Mouse (Mus musculus) splenic B cell, adult 2 months (primary cell): ENCODE data around the gene Usp54.

Source experiments
- DNase-seq: peaks from one replicate; pipeline ENCODE4 v3.0.0-alpha.2; 2011; ENCODE audit warnings: low read depth, low spot score
- H3K27me3 ChIP-seq: 2 replicates; pipeline ENCODE4 v1.6.1; 2012; ENCODE audit warnings: mild to moderate bottlenecking, low read length, moderate library complexity, mixed read lengths; ENCODE audit not compliant: control insufficient read depth, poor library complexity, insufficient read depth, severe bottlenecking
- H3K36me3 ChIP-seq: 2 replicates; pipeline ENCODE4 v1.6.1; 2012; ENCODE audit warnings: mild to moderate bottlenecking, low read length, moderate library complexity, mixed read lengths; ENCODE audit not compliant: control insufficient read depth, poor library complexity, insufficient read depth, severe bottlenecking

Gene Usp54

GRCm38 (mm10) chr14:20640644-20641437 is at the start of gene Usp54:
Gene Usp54 (minus strand): TSS chr14:20641063.
- Histone ChIP-seq H3K36me3 (no peaks in the 10 kb centered on the region; the same call in 1 of the 2 replicates), H3K27me3 (no peaks in the 10 kb centered on the region)
- peak; percentile 99 for DNase-seq

DNA sequence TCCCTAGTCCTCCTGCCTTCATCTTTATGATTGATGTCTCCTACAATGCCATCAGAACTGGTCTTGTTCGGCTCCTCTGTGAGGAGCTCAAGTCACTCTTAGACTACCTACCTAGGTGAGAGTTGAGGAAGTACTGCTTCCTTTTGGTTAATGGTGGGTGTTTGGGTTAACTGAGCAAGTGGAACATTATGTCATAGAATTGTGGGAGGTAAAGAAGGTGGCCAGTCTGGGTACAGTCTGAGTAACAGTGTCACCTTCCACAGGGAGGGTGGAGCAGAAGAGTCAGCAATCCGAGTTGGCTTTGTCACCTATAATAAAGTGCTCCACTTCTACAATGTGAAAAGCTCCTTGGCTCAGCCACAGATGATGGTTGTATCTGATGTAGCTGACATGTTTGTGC is 48.1 kb upstream of the Usp54 start:
- DNase-seq = peak; percentile 24
- Histone ChIP-seq H3K36me3 (peaks cover 27% of the 10 kb centered on the region), H3K27me3 (no peaks in the 10 kb centered on the region)

- Histone ChIP-seq H3K27me3 (no peaks in the 10 kb centered on the region), H3K36me3 (peaks cover 32% of the 10 kb centered on the region)
- DNase-seq = no peak
Measured at GRCm38 (mm10) chr14:20686576-20686975, 45.7 kb upstream of the Usp54 start.

- DNase-seq = peak; percentile 72
- no peaks in the 10 kb centered on the region for H3K27me3 ChIP-seq
- H3K36me3 ChIP-seq = peaks cover 34% of the 10 kb centered on the region
Measured at GRCm38 (mm10) chr14:20682498-20682897, 41.6 kb upstream of the Usp54 start.

DNA sequence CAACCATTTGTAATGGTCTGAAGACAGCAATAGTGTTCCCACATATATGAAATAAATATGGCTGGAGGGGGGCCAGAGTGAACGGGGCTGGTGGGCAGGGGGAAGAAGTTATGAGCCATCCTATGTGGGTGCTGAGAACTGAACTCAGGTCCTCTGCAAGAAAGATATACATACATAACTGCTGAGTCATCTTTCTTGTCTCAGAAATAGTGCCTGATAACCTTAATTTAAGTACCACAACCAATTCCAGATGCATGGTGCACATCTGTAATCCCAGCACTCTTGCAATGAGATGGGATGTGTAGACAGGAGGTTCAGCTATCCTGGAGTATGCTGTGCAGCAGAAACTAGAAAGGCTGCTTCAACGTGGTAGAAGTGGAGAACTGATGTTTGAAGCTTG is 40.9 kb upstream of the Usp54 start:
- Histone ChIP-seq H3K27me3 (no peaks in the 10 kb centered on the region), H3K36me3 (peaks cover 29% of the 10 kb centered on the region)
- no peak for DNase-seq

- no peaks in the 10 kb centered on the region for H3K27me3 ChIP-seq
- H3K36me3 ChIP-seq = peaks cover 16% of the 10 kb centered on the region
- no peak for DNase-seq
Measured at GRCm38 (mm10) chr14:20677906-20678305, 37.0 kb upstream of the Usp54 start.

- DNase-seq = peak; percentile 99
- peaks cover 2% of the 10 kb centered on the region for H3K36me3 ChIP-seq
- no peaks in the 10 kb centered on the region for H3K27me3 ChIP-seq
Measured at GRCm38 (mm10) chr14:20674064-20674833, 33.4 kb upstream of the Usp54 start, which contains the start of gene Sec24c. Gene Sec24c (plus strand): TSS chr14:20674308.

DNA sequence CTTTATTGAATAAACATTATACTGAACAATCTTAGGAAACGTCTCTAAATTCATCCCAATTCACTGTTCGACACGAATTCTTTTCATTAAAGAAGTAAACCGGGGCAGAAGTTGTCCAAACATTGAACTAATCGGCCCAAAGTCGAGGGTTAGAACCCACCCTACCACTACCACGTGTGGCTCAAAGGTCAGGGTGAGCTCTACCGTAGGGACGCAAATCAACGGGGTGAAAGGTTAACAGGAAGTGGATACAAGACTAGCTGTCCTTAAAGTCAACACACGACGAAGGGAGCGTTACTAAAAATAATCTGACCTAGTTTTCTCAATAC is 32.8 kb upstream of the Usp54 start:
- DNase-seq = no peak
- no peaks in the 10 kb centered on the region; the same call in 1 of the 2 replicates for H3K36me3 ChIP-seq
- H3K27me3 ChIP-seq = no peaks in the 10 kb centered on the region

DNA sequence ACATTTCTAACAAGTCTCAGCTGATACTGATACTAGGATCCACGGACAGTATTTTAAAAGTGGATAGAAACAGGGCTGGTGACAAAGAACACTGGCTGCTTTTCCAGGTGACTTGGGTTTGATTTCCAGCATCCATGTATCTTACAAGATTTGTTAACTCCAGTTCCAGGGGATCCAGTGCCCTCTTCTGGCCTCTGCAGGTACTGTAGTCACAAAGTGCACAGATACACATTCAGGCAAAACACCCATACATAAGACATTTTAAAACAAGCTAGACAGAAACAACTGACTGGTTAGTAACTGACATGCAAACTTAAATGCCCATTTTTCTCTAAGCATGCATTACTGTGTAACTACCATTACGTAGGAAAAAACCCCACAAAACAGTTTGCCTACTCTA is 32.1 kb upstream of the Usp54 start:
- DNase-seq = peak; percentile 67
- no peaks in the 10 kb centered on the region; the same call in 1 of the 2 replicates for H3K36me3 ChIP-seq
- H3K27me3 ChIP-seq = no peaks in the 10 kb centered on the region

DNA sequence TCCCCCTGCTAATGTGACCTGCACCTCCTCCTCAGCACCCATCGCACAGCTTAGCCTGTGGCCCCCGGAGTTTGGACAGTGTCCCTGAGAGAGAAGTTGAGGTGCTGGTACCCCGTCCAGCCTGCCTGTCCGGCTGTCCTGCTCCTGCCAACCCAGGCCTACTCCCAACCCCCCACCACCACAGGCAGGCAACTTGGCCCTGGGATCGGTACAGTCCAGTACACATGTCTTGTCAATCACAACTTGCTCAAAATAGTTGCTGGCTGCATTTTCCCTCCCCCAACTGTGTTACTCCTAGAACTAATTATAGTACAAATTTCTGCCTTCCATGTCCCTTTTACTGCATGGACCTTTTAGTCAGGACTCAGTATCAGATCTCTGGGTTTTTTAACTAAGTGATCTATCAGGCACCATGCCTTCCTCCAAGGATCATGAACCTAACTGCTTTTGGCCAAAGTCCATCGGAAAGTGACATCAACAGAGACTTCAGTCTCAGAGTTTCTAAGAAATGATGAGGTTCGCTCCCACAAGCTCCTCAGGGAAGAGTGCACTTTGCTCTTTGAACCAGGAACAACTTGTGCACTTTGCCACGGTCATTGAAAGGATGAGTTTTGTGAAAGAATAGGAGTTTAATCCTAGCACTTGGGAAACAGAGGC is 27.4 kb upstream of the Usp54 start, which contains the start of gene Synpo2l:
Synpo2l (minus strand) TSS at position 201 of the 657 bp plus-strand sequence.
- no peaks in the 10 kb centered on the region for H3K27me3 ChIP-seq
- DNase-seq = no peak
- H3K36me3 ChIP-seq = no peaks in the 10 kb centered on the region

- no peaks in the 10 kb centered on the region for H3K36me3 ChIP-seq
Measured at GRCm38 (mm10) chr14:20667469-20667868, 26.6 kb upstream of the Usp54 start.

GRCm38 (mm10) chr14:20664436-20664835 is 23.6 kb upstream of the Usp54 start:
- no peaks in the 10 kb centered on the region for H3K36me3 ChIP-seq
- H3K27me3 ChIP-seq = no peaks in the 10 kb centered on the region
- DNase-seq = no peak

More at GRCm38 (mm10) chr14:20667469-20667868, 26.6 kb upstream of the Usp54 start:
- no peak for DNase-seq
- no peaks in the 10 kb centered on the region for H3K27me3 ChIP-seq

DNA sequence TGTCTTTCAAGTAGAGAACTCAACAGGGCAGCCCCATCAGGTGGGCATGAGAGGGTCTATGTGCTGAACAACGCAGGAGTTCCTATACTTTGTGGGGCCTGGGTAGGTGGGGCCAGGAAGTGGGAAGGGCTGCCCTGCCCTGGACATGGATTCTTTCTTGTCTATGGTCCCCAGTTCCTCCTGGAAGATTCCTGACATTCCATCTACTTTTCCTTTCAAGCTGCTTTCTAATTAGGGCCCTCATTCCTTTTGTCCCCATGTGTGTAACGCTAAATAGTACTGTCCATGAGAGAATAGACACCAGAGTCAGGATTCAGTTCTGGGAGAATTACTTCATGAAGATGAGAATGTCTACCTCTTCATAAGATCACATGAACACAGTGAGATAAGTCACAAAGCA is 22.7 kb upstream of the Usp54 start:
- Histone ChIP-seq H3K27me3 (no peaks in the 10 kb centered on the region), H3K36me3 (no peaks in the 10 kb centered on the region)
- no peak for DNase-seq

GRCm38 (mm10) chr14:20662740-20663139 is 21.9 kb upstream of the Usp54 start:
- no peak for DNase-seq
- H3K36me3 ChIP-seq = no peaks in the 10 kb centered on the region
- no peaks in the 10 kb centered on the region for H3K27me3 ChIP-seq
